7 mouse cellular contexts compared by ENCODE assay signal in the genomic region with DNA sequence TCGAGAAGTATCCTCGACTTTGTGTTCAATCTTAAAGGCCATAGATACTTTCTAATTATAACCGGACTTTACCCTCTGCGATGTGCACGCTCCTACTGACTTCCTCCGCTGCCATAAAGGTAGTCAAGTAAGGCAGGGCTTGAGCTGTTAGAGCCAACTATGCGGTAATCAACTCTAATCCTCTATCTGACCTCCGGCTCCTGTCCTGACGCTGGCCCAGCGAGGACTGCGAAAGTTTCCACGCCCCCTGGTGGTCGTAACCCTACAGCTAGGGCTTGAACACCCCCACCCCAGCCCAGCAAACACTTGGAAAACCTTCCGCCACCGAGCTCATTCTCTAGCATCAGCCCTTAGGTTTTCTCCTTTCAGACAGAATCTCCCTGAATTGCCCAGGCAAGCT. TPM values are rescaled to one million over a fixed set of nuclear protein-coding genes. Genes with fewer than 3 reads are reported as not detected.
DNase-seq lines count a peak whose midpoint lies in the region; ATAC-seq and TF ChIP-seq lines count a peak whose summit lies in the region.

No protein-coding gene starts in this region.

- H3K4me1 ChIP-seq in heart, adult 2 months (ENCODE audit: control insufficient read depth, insufficient read depth, low read length): peaks cover 3% of the 10 kb centered on the region
- peaks cover 15% of the 10 kb centered on the region for H3K4me1 ChIP-seq in kidney, adult 2 months (ENCODE audit: control insufficient read depth, insufficient read depth, low read length)
- no peaks in the 10 kb centered on the region; the same call in 1 of the 2 replicates for H3K4me1 ChIP-seq in midbrain, postnatal 0 days (ENCODE audit: insufficient read depth, low read length)

- under 1% methylated on average over 15 of the region's 15 CpGs for WGBS in heart, adult 2 months
- 2% methylated on average over 15 of the region's 15 CpGs for WGBS in kidney, adult 2 months
- under 1% methylated on average over 15 of the region's 15 CpGs for WGBS in midbrain, postnatal 0 days

- peak; percentile 79 for TF ChIP-seq CTCF in heart, adult 2 months (IDR thresholded peaks at IDR 0.05)
- peak; percentile 69 for TF ChIP-seq CTCF in kidney, adult 2 months (conservative IDR thresholded peaks at IDR 0.05; ENCODE audit: insufficient read depth, insufficient read length, low read depth, low read length)
- TF ChIP-seq CTCF in midbrain, postnatal 0 days (IDR thresholded peaks at IDR 0.05): peak; percentile 74

- no peaks in the 10 kb centered on the region for H3K79me2 ChIP-seq in heart, adult 2 months (replicated peaks; ENCODE audit: control insufficient read depth, insufficient read depth, low read length)

- H3K27ac ChIP-seq in heart, adult 2 months: peak overlapping the region; percentile 89
- no peak overlapping the region for H3K27ac ChIP-seq in kidney, adult 2 months (ENCODE audit: insufficient read depth, low read depth, low read length)
- H3K27ac ChIP-seq in midbrain, postnatal 0 days (ENCODE audit: low read depth, low read length): no peak overlapping the region

- H3K9ac ChIP-seq in heart, adult 2 months (ENCODE audit: low read depth, low read length): peak overlapping the region; percentile 46
- peak overlapping the region; percentile 33; the same call in 1 of the 2 replicates for H3K9ac ChIP-seq in midbrain, postnatal 0 days (replicated peaks; ENCODE audit: low read length, poor library complexity, severe bottlenecking)

- intact Hi-C loops in heart, adult 2 months (cut with DNase I): loop anchor here (1.0 to 10.0 kb wide), 3 partner anchors 15 to 185 kb away; no protein-coding TSS in a partner anchor

- peak; percentile 64; the same call in 1 of the 2 replicates for ATAC-seq in midbrain, postnatal 0 days (ENCODE audit: low FRiP score)

- peak overlapping the region; percentile 65 for H3K4me3 ChIP-seq in heart, adult 2 months
- peak overlapping the region; percentile 63 for H3K4me3 ChIP-seq in kidney, adult 2 months (ENCODE audit: insufficient read depth, low read depth, low read length)
- H3K4me3 ChIP-seq in midbrain, postnatal 0 days (ENCODE audit: low read depth, low read length): peak overlapping the region; percentile 83

- TF ChIP-seq EP300 in heart, adult 2 months (IDR thresholded peaks at IDR 0.05; ENCODE audit: insufficient read depth, low read depth, low read length): peak; percentile 60; the same call in 1 of the 2 replicates

- H3K4me2 ChIP-seq in midbrain, postnatal 0 days (ENCODE audit: low read depth, low read length, poor library complexity, severe bottlenecking): peak overlapping the region; percentile 78

- H3K36me3 ChIP-seq in heart, adult 2 months (ENCODE audit: control insufficient read depth, insufficient read depth, low read length): no peaks in the 10 kb centered on the region
- H3K36me3 ChIP-seq in kidney, adult 2 months (ENCODE audit: control insufficient read depth, insufficient read depth, low read length): no peaks in the 10 kb centered on the region
- H3K36me3 ChIP-seq in midbrain, postnatal 0 days (ENCODE audit: insufficient read depth, low read length): no peaks in the 10 kb centered on the region

- TF ChIP-seq POLR2A in heart, adult 2 months (IDR thresholded peaks at IDR 0.05; ENCODE audit: insufficient read depth, low read depth, low read length): no peak
- TF ChIP-seq POLR2A in kidney, adult 2 months (IDR thresholded peaks at IDR 0.05; ENCODE audit: low read depth, low read length): no peak

- DNase-seq in adrenal gland, adult 8-10 months: peak; percentile 64
- DNase-seq in embryo, embryonic 10.5 days (ENCODE audit: low spot score): peak; percentile 94
- peak; percentile 83 to 87 for DNase-seq in heart, adult 2 months
- peak; percentile 87 for DNase-seq in kidney, adult 2 months
- DNase-seq in liver: peak; percentile 76
- peak; percentile 83 for DNase-seq in midbrain, postnatal 0 days (ENCODE audit: low spot score)
- DNase-seq in spleen, postnatal 10 days (ENCODE audit: low spot score in 2 of 2): peak; percentile 37 to 80

- no peaks in the 10 kb centered on the region for H3K27me3 ChIP-seq in heart, adult 2 months (ENCODE audit: control insufficient read depth, insufficient read depth, low read length)
- no peaks in the 10 kb centered on the region for H3K27me3 ChIP-seq in kidney, adult 2 months (replicated peaks; ENCODE audit: control insufficient read depth, insufficient read depth, low read length)
- no peaks in the 10 kb centered on the region for H3K27me3 ChIP-seq in midbrain, postnatal 0 days (ENCODE audit: insufficient read depth, low read length)

- H3K9me3 ChIP-seq in midbrain, postnatal 0 days (ENCODE audit: low read length): no peaks in the 10 kb centered on the region

RNA-seq across cellular contexts. Expression of a gene that starts 0.6 kb away (rescaled TPM):
- total RNA-seq in adrenal gland, adult 8-10 months (2022): 10 to 100 TPM; 10.4 to 18.8 (median 14.2) TPM
- 1 to 10 TPM; 3.6 to 3.9 TPM for total RNA-seq in heart, adult 2 months (2021)
- 3.9 and 6.1 TPM in 2 replicates for polyA plus RNA-seq in heart, adult 2 months (2012; rRNA removed)
- polyA plus RNA-seq in kidney, adult 2 months (2012; rRNA removed): 23.0 and 23.9 TPM in 2 replicates
- 28.8 and 35.0 TPM in 2 replicates for total RNA-seq in midbrain, postnatal 0 days (2014; rRNA removed)
- polyA plus RNA-seq in midbrain, postnatal 0 days (2015; fragmentation: Nextera tagmentation; extraction: Ambion mirVana): 36.6 and 37.8 TPM in 2 replicates

RNA-seq across cellular contexts. Expression of a gene that starts 19.2 kb away (rescaled TPM):
- not detected for total RNA-seq in adrenal gland, adult 8-10 months (2022)
- not detected for total RNA-seq in heart, adult 2 months (2021)
- polyA plus RNA-seq in heart, adult 2 months (2012; rRNA removed): not detected in 2 replicates
- polyA plus RNA-seq in kidney, adult 2 months (2012; rRNA removed): not detected in 2 replicates
- total RNA-seq in midbrain, postnatal 0 days (2014; rRNA removed): not detected in 2 replicates
- 0.16 and 0.18 TPM in 2 replicates for polyA plus RNA-seq in midbrain, postnatal 0 days (2015; fragmentation: Nextera tagmentation; extraction: Ambion mirVana)

RNA-seq across cellular contexts. Expression of a gene that starts 41.1 kb away (rescaled TPM):
- not detected for total RNA-seq in adrenal gland, adult 8-10 months (2022)
- not detected for total RNA-seq in heart, adult 2 months (2021)
- not detected in 2 replicates for polyA plus RNA-seq in heart, adult 2 months (2012; rRNA removed)
- not detected in 2 replicates for polyA plus RNA-seq in kidney, adult 2 months (2012; rRNA removed)
- total RNA-seq in midbrain, postnatal 0 days (2014; rRNA removed): not detected in 2 replicates
- not detected in 2 replicates for polyA plus RNA-seq in midbrain, postnatal 0 days (2015; fragmentation: Nextera tagmentation; extraction: Ambion mirVana)

RNA-seq across cellular contexts. Expression of a gene that starts 49.6 kb away (rescaled TPM):
- total RNA-seq in adrenal gland, adult 8-10 months (2022): 10 to 100 TPM; 68.1 to 71.4 (median 68.8) TPM
- 100 to 1,000 TPM in 1 of 2 experiments, 10 to 100 TPM in 1; 99.5 to 109 TPM for total RNA-seq in heart, adult 2 months (2021)
- 41.8 and 58.7 TPM in 2 replicates for polyA plus RNA-seq in heart, adult 2 months (2012; rRNA removed)
- polyA plus RNA-seq in kidney, adult 2 months (2012; rRNA removed): 28.9 and 42.4 TPM in 2 replicates
- total RNA-seq in midbrain, postnatal 0 days (2014; rRNA removed): 15.6 and 22.8 TPM in 2 replicates
- 52.3 and 53.0 TPM in 2 replicates for polyA plus RNA-seq in midbrain, postnatal 0 days (2015; fragmentation: Nextera tagmentation; extraction: Ambion mirVana)

RNA-seq across cellular contexts. Expression of a gene that starts 55.1 kb away (rescaled TPM):
- total RNA-seq in adrenal gland, adult 8-10 months (2022): not detected
- not detected for total RNA-seq in heart, adult 2 months (2021)
- polyA plus RNA-seq in heart, adult 2 months (2012; rRNA removed): not detected in 2 replicates
- 0.05 TPM in 1 of 2 replicates, not detected in the other for polyA plus RNA-seq in kidney, adult 2 months (2012; rRNA removed)
- total RNA-seq in midbrain, postnatal 0 days (2014; rRNA removed): 0.16 TPM in 1 of 2 replicates, not detected in the other
- not detected in 2 replicates for polyA plus RNA-seq in midbrain, postnatal 0 days (2015; fragmentation: Nextera tagmentation; extraction: Ambion mirVana)
